Mouse (Mus musculus): Measurements from ENCODE around the gene Gpx3. TPM values are rescaled to one million over a fixed set of nuclear protein-coding genes. Genes with fewer than 3 reads are reported as not detected.

The Gpx3 gene
- total and polyA plus RNA-seq, 2 experiments: 2.0 to 2.7 TPM

DNA sequence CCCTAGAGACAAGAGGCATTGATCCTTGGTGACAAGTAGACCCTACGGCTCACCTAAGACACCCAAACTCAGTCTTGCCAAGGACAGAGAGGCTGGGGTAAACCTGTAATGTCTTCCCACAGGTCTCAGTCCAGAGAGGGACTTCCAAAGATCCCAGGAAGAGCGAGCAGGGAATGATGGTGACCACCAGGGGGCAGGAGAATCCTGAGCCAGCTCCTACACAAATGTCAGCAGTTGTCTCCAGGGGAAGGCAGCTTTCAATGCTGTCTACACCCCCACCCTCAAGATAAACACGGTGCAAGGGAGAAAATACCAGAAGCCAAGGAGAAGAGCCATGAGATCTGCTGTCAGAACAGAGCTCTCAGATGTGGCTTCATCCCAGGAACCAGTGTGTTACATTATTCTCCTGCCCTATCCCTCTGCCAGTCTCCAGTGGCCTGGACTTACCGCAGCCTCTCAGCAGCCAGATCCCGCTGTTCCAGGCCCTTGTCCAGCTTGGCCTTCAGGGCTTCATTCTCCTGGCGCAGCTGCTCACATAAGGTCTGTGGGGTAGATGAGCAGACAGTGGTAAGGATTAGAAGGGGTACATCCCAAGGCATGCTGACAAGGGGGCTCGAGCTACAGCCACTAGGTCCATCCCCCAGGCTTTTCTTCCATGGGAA lies 28.2 kb downstream of the Gpx3 start:
- peaks cover 6% of the 10 kb centered on the region; the same call in 1 of the 2 replicates for H3K36me3 ChIP-seq (ENCODE audit: control insufficient read depth, insufficient read depth, low read length)
- H3K9ac ChIP-seq (ENCODE audit: low read depth, low read length): no peak overlapping the region
- DNase-seq (ENCODE audit: extremely low read depth, low read depth, low spot score): peak; percentile 29

GRCm38 (mm10) chr11:54931405-54932093 lies 29.3 kb downstream of the Gpx3 start:
- no peak overlapping the region for H3K9ac ChIP-seq (ENCODE audit: low read depth, low read length)
- no peak overlapping the region for H3K27ac ChIP-seq (replicated peaks; ENCODE audit: insufficient read depth, low read depth, low read length)
- no peaks in the 10 kb centered on the region for H3K27me3 ChIP-seq (ENCODE audit: control insufficient read depth, insufficient read depth, low read length)
- H3K79me2 ChIP-seq (ENCODE audit: control insufficient read depth, insufficient read depth, low read length): no peaks in the 10 kb centered on the region
- 78% methylated on average over 5 of the region's 5 CpGs for WGBS
- TF ChIP-seq CTCF (IDR thresholded peaks at IDR 0.05; ENCODE audit: low read depth, low read length) (peak; percentile 70), POLR2A (IDR thresholded peaks at IDR 0.05; ENCODE audit: extremely low read depth, insufficient read depth, low read length) (no peak)
- no peak for DNase-seq (ENCODE audit: extremely low read depth, low read depth, low spot score)
- no peak overlapping the region for H3K4me3 ChIP-seq (ENCODE audit: insufficient read depth, low read depth, low read length)
- peaks cover 3% of the 10 kb centered on the region; the same call in 1 of the 2 replicates for H3K36me3 ChIP-seq (ENCODE audit: control insufficient read depth, insufficient read depth, low read length)
- peaks cover 4% of the 10 kb centered on the region; the same call in 1 of the 2 replicates for H3K4me1 ChIP-seq (ENCODE audit: control insufficient read depth, insufficient read depth, low read length)

More for the DNA sequence above, 28.2 kb downstream of the Gpx3 start:
- Histone ChIP-seq H3K79me2 (ENCODE audit: control insufficient read depth, insufficient read depth, low read length) (no peaks in the 10 kb centered on the region), H3K27me3 (ENCODE audit: control insufficient read depth, insufficient read depth, low read length) (no peaks in the 10 kb centered on the region), H3K4me3 (ENCODE audit: insufficient read depth, low read depth, low read length) (no peak overlapping the region), H3K27ac (replicated peaks; ENCODE audit: insufficient read depth, low read depth, low read length) (no peak overlapping the region), H3K4me1 (ENCODE audit: control insufficient read depth, insufficient read depth, low read length) (no peaks in the 10 kb centered on the region)
- TF ChIP-seq POLR2A (IDR thresholded peaks at IDR 0.05; ENCODE audit: extremely low read depth, insufficient read depth, low read length): no peak
- TF ChIP-seq CTCF (IDR thresholded peaks at IDR 0.05; ENCODE audit: low read depth, low read length): peak; percentile 75
- WGBS: 76% methylated on average over 7 of the region's 7 CpGs

GRCm38 (mm10) chr11:54932540-54932939 lies 30.3 kb downstream of the Gpx3 start:
- Histone ChIP-seq H3K36me3 (ENCODE audit: control insufficient read depth, insufficient read depth, low read length) (peaks cover under 1% of the 10 kb centered on the region; the same call in 1 of the 2 replicates), H3K4me3 (ENCODE audit: insufficient read depth, low read depth, low read length) (no peak overlapping the region), H3K79me2 (ENCODE audit: control insufficient read depth, insufficient read depth, low read length) (no peaks in the 10 kb centered on the region), H3K27ac (replicated peaks; ENCODE audit: insufficient read depth, low read depth, low read length) (no peak overlapping the region), H3K4me1 (ENCODE audit: control insufficient read depth, insufficient read depth, low read length) (peaks cover 11% of the 10 kb centered on the region), H3K27me3 (ENCODE audit: control insufficient read depth, insufficient read depth, low read length) (no peaks in the 10 kb centered on the region), H3K9ac (ENCODE audit: low read depth, low read length) (no peak overlapping the region)
- no peak for DNase-seq (ENCODE audit: extremely low read depth, low read depth, low spot score)
- TF ChIP-seq POLR2A (IDR thresholded peaks at IDR 0.05; ENCODE audit: extremely low read depth, insufficient read depth, low read length): no peak
- TF ChIP-seq CTCF (IDR thresholded peaks at IDR 0.05; ENCODE audit: low read depth, low read length): no peak
- WGBS: 91% methylated on average over 6 of the region's 6 CpGs

- no peak for TF ChIP-seq CTCF (IDR thresholded peaks at IDR 0.05; ENCODE audit: low read depth, low read length)
- no peak overlapping the region for H3K4me3 ChIP-seq (ENCODE audit: insufficient read depth, low read depth, low read length)
- H3K27ac ChIP-seq (replicated peaks; ENCODE audit: insufficient read depth, low read depth, low read length): no peak overlapping the region
- H3K36me3 ChIP-seq (ENCODE audit: control insufficient read depth, insufficient read depth, low read length): peaks cover 2% of the 10 kb centered on the region; the same call in 1 of the 2 replicates
- H3K4me1 ChIP-seq (ENCODE audit: control insufficient read depth, insufficient read depth, low read length): peaks cover 12% of the 10 kb centered on the region
- H3K79me2 ChIP-seq (ENCODE audit: control insufficient read depth, insufficient read depth, low read length): no peaks in the 10 kb centered on the region
- H3K27me3 ChIP-seq (ENCODE audit: control insufficient read depth, insufficient read depth, low read length): no peaks in the 10 kb centered on the region
- WGBS: 90% methylated on average over 7 of the region's 7 CpGs
- DNase-seq (ENCODE audit: extremely low read depth, low read depth, low spot score): no peak
- H3K9ac ChIP-seq (ENCODE audit: low read depth, low read length): no peak overlapping the region
These were observed 31.9 kb downstream of the Gpx3 start for GRCm38 (mm10) chr11:54934198-54934597.

DNA sequence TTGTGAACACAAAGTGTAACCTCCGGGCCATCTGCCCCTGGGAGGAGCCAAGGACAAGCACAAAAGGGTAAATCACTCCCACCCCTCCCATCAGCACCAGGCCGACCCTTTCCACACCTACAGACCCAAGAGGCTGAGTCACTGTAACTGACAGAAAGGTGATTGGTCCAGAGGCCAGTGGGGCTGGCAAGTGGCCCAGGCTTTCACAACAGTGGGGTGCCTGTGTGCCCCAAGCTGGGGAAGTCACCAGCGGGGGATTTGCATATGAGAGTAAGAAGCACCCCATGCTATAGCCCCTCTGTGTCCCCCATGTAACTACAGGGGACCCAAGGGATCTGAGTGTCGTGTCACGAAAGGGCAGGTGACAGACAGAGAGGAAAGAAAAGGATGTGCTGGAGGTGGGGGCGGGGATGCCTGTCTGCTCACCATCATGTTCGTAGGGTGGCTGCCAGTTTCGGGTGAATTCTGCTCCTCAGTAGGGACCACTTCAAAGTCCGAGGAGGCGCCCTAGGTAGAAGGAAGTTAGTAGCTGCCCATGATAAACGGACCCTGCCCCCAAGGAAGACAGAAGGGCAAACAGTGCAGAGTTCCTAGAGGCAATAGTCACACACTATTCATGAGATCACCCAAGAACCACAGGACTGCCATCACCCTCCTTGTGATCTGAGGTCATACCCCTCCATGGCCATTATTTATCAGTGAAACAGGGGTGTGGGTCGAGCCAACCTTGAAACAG lies 34.0 kb downstream of the Gpx3 start:
- H3K4me3 ChIP-seq (ENCODE audit: insufficient read depth, low read depth, low read length): no peak overlapping the region
- 40% methylated on average over 12 of the region's 12 CpGs for WGBS
- peaks cover 2% of the 10 kb centered on the region; the same call in 1 of the 2 replicates for H3K36me3 ChIP-seq (ENCODE audit: control insufficient read depth, insufficient read depth, low read length)
- TF ChIP-seq POLR2A (IDR thresholded peaks at IDR 0.05; ENCODE audit: extremely low read depth, insufficient read depth, low read length): no peak
- H3K4me1 ChIP-seq (ENCODE audit: control insufficient read depth, insufficient read depth, low read length): peaks cover 12% of the 10 kb centered on the region
- DNase-seq (ENCODE audit: extremely low read depth, low read depth, low spot score): peak; percentile 63
- H3K9ac ChIP-seq (ENCODE audit: low read depth, low read length): no peak overlapping the region
- H3K27ac ChIP-seq (replicated peaks; ENCODE audit: insufficient read depth, low read depth, low read length): no peak overlapping the region
- H3K27me3 ChIP-seq (ENCODE audit: control insufficient read depth, insufficient read depth, low read length): no peaks in the 10 kb centered on the region
- H3K79me2 ChIP-seq (ENCODE audit: control insufficient read depth, insufficient read depth, low read length): no peaks in the 10 kb centered on the region
